Mouse (Mus musculus) megakaryocyte-erythroid progenitor cell, adult 5-6 weeks (primary cell): ENCODE results near the gene Dkkl1. TPM values are rescaled to one million over a fixed set of nuclear protein-coding genes. Genes with fewer than 3 reads are reported as not detected.
A peak's percentile ranks its signal among the peaks of the same experiment; 100 is the strongest.
"Not testable (repeated sequence)": the region's sequence is repeated elsewhere in the genome, so short reads cannot be mapped to it uniquely, and the experiment has no call there.

Experiments used
- ATAC-seq: replicated peaks from 2 replicates; pipeline ENCODE4 v1.8.0; 2016; ENCODE audit warnings: mild to moderate bottlenecking, inconsistent platforms; ENCODE audit not compliant: severe bottlenecking, poor library complexity, low FRiP score, low TSS enrichment
- total RNA-seq, 2 experiments: library from RNA; stranded (forward) in 1 of 2; stranded (reverse) in 1 of 2; fragments of 200-1000, 215-1000 nt in 1 of 2; fragments of >200 nt in 1 of 2; fragmentation: Nextera tagmentation in 1 of 2; gene quantifications; 2 replicates each; pipeline ENCODE4 v1.2.3; 2014 to 2017

The Dkkl1 gene
- total RNA-seq (2014; fragmentation: Nextera tagmentation) (32.2 and 40.5 TPM in 2 replicates), total RNA-seq (2017) (16.4 and 32.1 TPM in 2 replicates)

- peak; percentile 78 for ATAC-seq
Measured at GRCm38 (mm10) chr7:45211851-45212251, at the start of gene Dkkl1. Gene Dkkl1, minus strand, starts transcription at chr7:45212147.

GRCm38 (mm10) chr7:45259281-45259680, 47.3 kb upstream of the Dkkl1 start:
- no peak for ATAC-seq

GRCm38 (mm10) chr7:45257063-45257840, 45.3 kb upstream of the Dkkl1 start:
- ATAC-seq = no peak

GRCm38 (mm10) chr7:45255822-45256221, 43.9 kb upstream of the Dkkl1 start:
- ATAC-seq = not testable (repeated sequence)

GRCm38 (mm10) chr7:45253806-45254205, 41.9 kb upstream of the Dkkl1 start:
- ATAC-seq = no peak

GRCm38 (mm10) chr7:45247666-45248065, 35.7 kb upstream of the Dkkl1 start:
- no peak for ATAC-seq

- no peak for ATAC-seq
Measured at GRCm38 (mm10) chr7:45241389-45241749, 29.4 kb upstream of the Dkkl1 start.

GRCm38 (mm10) chr7:45240633-45241388, 28.9 kb upstream of the Dkkl1 start, which contains the start of gene Slc6a16:
Gene Slc6a16, plus strand, starts transcription at chr7:45241085.
- no peak for ATAC-seq

GRCm38 (mm10) chr7:45240109-45240508, 28.2 kb upstream of the Dkkl1 start:
- no peak for ATAC-seq

GRCm38 (mm10) chr7:45238723-45239496, 27.0 kb upstream of the Dkkl1 start, which contains the start of gene Cd37:
Gene Cd37, minus strand, starts transcription at chr7:45239115.
- ATAC-seq = peak; percentile 90

GRCm38 (mm10) chr7:45237747-45238699, 26.1 kb upstream of the Dkkl1 start:
- ATAC-seq = peak; percentile 8; the same call in 1 of the 2 replicates

- ATAC-seq = no peak
Measured at GRCm38 (mm10) chr7:45235656-45236180, 23.8 kb upstream of the Dkkl1 start.

- ATAC-seq = no peak
Measured at GRCm38 (mm10) chr7:45234922-45235571, 23.1 kb upstream of the Dkkl1 start.

- ATAC-seq = no peak
Measured at GRCm38 (mm10) chr7:45234333-45234841, 22.4 kb upstream of the Dkkl1 start.

- no peak for ATAC-seq
Measured at GRCm38 (mm10) chr7:45233580-45234332, 21.8 kb upstream of the Dkkl1 start.

- ATAC-seq = no peak
Measured at GRCm38 (mm10) chr7:45232716-45233465, 20.9 kb upstream of the Dkkl1 start.
